Mouse (Mus musculus): ENCODE results near the gene Map4k4.

The Map4k4 gene

GRCm38 (mm10) chr1:39936332-39936802 lies 35.7 kb downstream of the Map4k4 start:
- DNase-seq (ENCODE audit: low spot score in 2 of 2): peak; percentile 88 to 89

GRCm38 (mm10) chr1:39936934-39937333 lies 36.2 kb downstream of the Map4k4 start:
- no peak for DNase-seq (ENCODE audit: low spot score in 2 of 2)

DNA sequence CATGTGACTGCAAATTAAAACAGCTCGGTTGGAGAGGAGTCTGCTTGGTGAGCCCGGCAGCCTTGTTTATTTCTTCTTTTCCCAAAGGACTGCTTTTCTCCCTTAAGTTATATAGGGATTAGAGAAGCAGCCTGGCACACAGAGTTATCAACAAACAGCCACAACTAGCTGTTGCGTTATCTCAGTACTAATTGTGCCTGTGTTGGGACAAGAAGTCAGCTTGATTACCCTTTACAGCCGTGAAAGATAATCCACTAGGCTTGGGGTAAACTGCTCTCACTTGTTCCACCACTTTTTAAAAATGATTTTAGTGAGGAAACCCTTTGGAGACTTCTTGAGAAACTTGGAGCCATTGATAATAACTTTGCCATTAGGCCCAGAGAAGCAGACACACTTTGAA lies 36.9 kb downstream of the Map4k4 start:
- DNase-seq (ENCODE audit: low spot score in 2 of 2): no peak

DNA sequence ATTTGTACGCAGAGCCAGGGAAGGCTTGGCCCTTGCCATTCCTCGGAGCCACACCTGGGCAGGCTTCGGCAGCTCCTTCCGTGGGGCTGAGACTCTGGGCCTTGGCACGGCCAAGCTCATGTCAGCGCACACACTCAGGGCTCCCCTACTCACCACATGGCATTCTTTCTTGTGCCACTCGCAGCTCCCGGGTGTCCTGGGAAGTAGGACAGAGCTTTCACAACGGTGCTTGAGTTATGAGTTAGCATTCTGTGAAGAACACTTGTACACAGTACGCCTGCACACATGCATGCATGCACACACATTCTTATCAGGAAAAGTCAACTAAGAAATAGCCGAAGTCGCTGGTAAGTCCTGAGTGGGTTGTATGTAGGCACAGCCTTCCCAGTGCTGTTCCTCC lies 38.7 kb downstream of the Map4k4 start:
- no peak for DNase-seq (ENCODE audit: low spot score in 2 of 2)

DNA sequence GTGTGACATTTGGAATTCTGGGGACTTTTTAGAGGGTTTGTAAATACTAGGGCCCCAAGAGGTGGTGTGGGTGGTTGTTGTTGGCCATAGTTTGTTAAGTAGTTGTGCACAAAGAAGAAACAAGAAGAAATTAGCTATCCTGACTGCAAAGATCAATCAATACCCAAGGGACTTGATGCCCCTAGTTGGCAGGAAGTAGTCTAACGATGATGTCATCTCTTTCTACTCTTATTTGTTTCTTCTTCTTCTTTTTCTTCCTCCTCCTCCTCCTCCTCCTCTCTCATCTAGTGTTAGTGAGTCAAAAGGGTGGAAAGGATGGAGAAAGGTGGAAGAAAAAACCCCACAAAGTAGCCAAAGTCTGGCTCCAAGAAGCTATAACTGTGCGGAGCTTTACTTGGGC lies 39.6 kb downstream of the Map4k4 start:
- no peak for DNase-seq (ENCODE audit: low spot score in 2 of 2)

DNA sequence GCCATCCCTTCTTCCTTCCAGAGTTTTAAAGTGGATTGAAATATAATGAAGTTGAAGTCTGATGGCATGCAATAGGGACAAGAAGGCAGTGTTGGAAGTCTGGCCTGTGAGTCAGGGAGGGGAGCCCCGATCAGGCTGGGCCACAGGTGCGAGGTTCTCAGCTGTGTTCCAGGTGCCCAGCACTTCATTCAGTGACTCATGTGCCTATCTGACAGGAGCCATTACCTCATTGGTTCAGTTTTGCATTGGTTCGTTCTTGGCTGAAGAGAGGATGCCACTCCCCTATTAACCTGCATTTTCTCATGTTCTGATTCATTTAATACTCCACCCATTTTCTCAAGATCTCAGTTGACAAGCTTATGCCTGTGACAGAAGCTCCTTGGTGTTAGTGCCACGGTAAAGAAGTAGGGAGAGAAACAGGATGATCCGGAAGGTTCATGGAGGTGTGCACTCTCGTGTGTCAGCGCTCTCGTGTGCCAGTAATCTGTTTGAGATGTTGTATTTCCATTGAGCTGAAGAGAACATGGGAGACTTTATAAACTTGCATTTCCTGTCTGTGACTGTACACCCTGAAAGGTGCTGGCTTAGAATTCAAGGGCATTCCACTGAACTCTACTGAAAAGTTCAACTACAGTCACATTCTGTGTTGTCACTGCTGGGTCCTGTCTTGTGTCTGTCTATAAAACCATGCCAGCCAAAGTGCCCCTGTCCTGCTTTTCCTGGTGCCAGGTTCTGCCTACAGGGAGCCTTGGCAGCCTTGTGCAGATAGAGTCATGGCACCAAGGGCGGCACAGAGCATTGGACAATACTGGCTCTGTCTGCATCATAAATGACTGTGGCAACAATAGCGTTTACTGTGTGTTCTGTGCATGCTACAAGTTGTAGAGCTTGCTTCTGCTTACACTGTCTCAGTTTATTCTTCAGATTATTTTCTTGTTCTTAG lies 40.8 kb downstream of the Map4k4 start:
- DNase-seq (ENCODE audit: low spot score in 2 of 2): no peak

- DNase-seq (ENCODE audit: low spot score in 2 of 2): no peak
Measured at GRCm38 (mm10) chr1:39942935-39943334, 42.2 kb downstream of the Map4k4 start.

DNA sequence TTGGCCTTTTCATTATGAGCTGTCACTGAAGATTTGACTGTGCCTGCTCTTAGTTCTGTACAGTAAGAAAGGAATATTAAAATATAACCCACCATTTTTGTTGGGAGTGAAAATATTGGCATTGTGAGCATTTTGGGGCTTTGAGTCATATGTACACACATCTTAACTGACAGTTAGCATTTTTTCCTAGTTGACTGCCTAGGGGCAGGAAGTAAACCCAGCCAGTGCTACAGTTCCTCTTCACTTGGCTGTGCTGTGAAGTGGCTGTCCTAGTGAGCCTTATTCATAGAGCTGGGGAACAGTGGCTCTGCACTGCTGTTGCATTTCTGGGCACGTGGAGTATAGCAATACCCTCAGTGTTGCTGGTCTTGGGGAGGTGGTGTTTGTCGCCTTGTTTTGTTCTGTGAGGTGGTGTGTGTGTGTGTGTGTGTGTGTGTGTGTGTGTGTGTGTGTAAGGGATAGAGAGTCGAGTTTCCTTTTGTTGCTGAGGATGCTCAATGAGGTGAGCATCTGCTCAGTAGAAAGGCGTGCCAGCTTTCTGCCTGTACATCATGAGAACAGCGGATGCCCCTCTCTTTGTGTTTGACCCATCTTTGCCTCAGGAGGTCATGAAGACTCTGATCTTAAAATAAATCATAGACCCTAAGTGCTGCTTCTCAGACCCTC lies 43.7 kb downstream of the Map4k4 start:
- DNase-seq (ENCODE audit: low spot score in 2 of 2): peak in 1 of 2 experiments; percentile 34

DNA sequence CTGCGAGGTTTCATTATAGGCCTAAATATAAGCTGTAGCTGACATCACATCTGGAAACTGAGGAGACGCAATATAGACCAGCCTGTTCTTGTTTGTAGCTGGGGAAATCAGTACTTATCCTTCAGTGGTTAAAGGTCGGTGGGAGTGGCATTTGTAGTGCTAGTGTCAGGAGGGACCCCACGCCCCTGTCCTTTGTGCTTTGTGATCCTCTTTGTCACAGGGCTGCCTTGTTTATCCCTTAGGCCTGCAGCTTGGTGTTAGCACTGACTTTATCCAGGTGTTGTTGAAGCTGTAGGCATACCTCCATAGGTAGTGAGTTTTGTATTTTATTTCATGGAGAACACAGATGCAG lies 44.2 kb downstream of the Map4k4 start:
- DNase-seq (ENCODE audit: low spot score in 2 of 2): no peak

DNA sequence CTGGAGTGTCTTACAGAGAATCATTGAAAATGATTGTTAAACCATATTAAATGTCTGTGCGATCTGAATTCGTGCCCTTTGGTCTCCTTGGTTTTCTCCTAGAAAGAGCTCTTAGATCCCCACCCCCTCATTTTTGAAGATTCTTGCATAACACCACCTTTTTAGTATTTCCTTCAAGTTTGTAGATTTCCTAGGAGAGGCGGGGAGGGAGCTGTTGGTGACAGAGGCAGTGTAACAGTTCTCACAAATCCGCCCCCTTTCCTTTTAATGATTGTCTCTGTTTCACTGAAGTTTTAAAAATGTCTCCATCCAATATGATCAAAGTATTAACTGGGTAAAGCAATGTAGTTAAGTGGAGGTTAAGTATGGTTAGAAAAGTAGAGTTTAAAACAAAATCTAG lies 45.7 kb downstream of the Map4k4 start:
- DNase-seq (ENCODE audit: low spot score in 2 of 2): no peak

DNA sequence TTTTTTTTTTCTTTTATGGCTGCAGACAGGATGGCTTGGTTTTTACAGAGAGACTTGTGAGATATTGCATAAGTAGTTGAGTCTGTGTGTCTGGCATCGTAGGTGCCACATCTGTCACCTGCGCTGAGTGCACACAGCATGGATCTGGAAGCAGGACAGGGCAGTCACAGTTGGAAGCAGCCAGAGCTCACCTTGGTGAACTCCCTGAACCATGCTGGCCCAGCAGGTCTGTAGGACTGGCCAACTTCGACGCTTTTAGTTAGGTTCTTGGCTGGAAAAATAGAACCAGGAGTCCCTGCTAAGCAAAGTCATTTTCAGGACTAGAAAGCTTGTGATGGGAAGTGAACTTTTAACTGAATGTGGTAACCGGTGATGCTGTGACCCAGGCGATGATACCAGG lies 46.5 kb downstream of the Map4k4 start:
- DNase-seq (ENCODE audit: low spot score in 2 of 2): no peak

DNA sequence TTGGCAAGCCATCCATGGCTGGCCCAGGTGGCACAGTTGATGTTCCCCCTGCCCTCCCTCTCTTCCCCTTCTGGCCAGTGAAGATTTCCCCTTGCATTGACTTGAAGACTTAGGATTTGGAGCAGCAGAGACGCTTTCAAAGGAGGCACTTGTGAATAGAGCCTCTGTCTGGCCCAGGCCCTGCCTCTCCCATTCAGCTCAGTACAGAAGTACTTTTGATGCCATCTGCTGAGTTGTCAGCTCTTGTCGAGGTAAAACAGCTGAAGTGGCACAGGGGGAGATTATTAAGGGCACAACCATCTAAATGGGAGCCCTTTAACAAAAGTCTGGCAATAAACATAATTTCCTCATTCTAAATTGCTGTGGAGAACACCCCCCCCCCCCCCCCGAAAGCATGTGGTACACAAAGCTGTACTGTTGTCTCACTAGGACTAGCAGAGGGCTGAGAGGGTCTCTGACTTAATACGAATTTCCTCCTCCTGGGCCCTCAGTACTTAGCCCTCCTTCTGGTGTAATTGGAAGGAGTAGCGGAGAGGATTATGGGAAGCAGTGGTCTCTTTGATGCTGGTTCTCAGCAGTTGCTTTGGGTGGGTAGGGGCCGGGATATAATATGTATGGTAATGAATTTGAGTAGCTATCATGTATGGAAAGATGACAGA lies 47.1 kb downstream of the Map4k4 start:
- no peak for DNase-seq (ENCODE audit: low spot score in 2 of 2)

- peak; percentile 37 to 46 for DNase-seq (ENCODE audit: low spot score in 2 of 2)
Measured at GRCm38 (mm10) chr1:39949205-39949604, 48.5 kb downstream of the Map4k4 start.

DNA sequence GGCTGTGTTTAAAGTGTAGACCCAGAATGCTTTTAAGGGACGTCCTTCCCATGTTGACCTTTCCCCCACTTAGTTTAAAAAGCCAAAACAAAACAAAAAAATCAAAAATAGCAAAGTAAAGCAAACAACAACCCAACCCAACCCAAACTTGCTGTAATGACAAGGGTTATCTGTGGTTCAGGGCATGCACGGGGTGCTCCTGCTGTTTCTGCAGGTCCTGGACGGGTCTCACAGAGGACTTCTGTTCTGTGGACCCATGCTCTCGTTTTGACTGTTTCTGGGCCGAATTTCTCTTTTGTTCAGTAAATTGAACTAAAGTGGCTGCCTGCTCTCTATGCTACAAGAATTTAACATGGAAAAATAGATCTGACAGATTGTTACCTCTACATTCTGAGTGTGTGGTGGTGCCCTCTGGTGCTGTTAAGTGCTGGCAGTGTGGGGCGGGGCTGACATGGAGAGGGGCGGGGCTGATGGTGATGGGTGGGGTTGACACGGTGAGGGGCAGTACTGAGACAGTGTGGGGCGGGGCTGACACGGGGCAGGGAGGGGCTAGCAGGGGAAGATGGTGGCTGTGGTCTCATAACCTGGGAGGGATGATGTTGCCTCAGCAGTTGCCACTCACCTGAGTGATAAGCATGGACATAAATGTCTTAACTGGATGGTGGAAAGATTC lies 49.2 kb downstream of the Map4k4 start:
- peak; percentile 50 to 60 for DNase-seq (ENCODE audit: low spot score in 2 of 2)

DNA sequence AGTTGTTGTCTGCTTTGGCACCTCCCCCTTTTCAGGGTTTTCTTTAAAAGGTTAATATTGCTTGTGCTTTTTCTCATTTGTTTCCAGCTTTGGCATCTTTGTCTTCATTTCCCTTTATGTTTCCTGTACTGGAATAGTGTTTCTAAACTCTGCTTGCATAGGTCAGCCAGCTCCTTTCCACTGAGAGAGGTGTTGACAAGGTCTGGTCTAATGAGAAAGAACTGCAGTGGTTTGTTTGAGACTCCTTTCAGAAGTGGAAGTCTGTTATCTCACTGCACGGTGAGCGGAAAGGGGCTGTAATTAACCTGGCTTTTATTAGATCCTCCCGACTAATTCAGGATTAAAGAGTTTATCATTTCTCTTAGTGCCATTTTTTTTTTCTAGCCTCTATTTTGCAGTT lies 49.9 kb downstream of the Map4k4 start:
- DNase-seq (ENCODE audit: low spot score in 2 of 2): no peak

GRCm38 (mm10) chr1:39954652-39955051 lies 53.9 kb downstream of the Map4k4 start:
- DNase-seq (ENCODE audit: low spot score in 2 of 2): no peak

GRCm38 (mm10) chr1:39956712-39957111 lies 56.0 kb downstream of the Map4k4 start:
- no peak for DNase-seq (ENCODE audit: low spot score in 2 of 2)

- no peak for DNase-seq (ENCODE audit: low spot score in 2 of 2)
Measured at GRCm38 (mm10) chr1:39957981-39958380, 57.3 kb downstream of the Map4k4 start.

DNA sequence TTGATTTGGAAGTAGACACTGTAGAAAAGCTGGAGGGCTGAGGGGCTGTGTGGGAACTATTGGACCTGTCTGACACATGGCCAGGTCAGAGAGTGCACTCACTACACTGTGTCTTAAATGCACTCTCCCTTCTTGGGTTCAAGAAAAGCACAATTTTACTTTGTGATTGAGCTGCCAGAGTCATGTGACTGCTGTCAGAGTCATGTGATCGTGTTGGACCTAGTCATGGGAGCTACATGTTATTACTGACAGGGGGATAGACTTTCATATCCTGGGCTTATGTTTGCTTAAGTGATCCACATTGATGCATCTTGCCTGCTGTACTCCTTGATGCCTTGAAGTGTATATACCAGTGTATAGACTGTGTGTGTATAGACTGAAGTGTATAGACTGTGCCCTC lies 59.9 kb downstream of the Map4k4 start:
- no peak for DNase-seq (ENCODE audit: low spot score in 2 of 2)

DNA sequence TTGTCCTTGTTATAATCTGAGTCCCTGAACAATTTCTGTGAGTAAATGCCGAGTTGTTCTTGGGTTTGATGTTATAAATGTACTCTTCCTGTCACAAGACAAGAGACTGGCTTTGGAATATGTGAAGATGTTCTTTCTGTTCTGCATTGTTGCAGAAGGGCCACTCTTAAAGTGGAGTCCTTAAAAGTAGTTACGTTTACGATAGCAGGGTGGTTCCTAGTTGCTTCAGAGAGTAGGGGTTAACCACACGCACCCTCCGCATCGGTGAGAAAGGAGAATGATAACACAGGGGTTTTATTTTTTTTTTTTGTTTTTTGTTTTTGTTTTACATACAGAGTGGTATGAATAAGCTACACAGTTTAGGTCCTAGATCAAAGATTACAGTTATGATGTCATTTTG lies 60.4 kb downstream of the Map4k4 start:
- DNase-seq (ENCODE audit: low spot score in 2 of 2): no peak

GRCm38 (mm10) chr1:39962321-39962720 lies 61.6 kb downstream of the Map4k4 start:
- DNase-seq (ENCODE audit: low spot score in 2 of 2): no peak

- DNase-seq (ENCODE audit: low spot score in 2 of 2): no peak
Measured at GRCm38 (mm10) chr1:39962840-39963239, 62.1 kb downstream of the Map4k4 start.
